8 mouse cellular contexts compared by ENCODE assay signal in genomic region chr7:29316976-29317375, GRCm38 (mm10). TPM values are rescaled to one million over a fixed set of nuclear protein-coding genes. Genes with fewer than 3 reads are reported as not detected.
DNase-seq lines count a peak whose midpoint lies in the region; ATAC-seq and TF ChIP-seq lines count a peak whose summit lies in the region.

No protein-coding gene starts in this region.

- TF ChIP-seq POLR2A in brain, embryonic 14.5 days (IDR thresholded peaks at IDR 0.05; ENCODE audit: borderline replicate concordance, extremely low read depth, insufficient read depth, insufficient read length, poor library complexity, severe bottlenecking): no peak

- H3K4me3 ChIP-seq in forebrain, embryonic 15.5 days: 0 out of 2 replicates have a peak overlapping the region, but pooled peaks have one; percentile 4
- H3K4me3 ChIP-seq in left cerebral cortex, adult 2 months: no peak overlapping the region
- H3K4me3 ChIP-seq in midbrain, embryonic 14.5 days (replicated peaks; ENCODE audit: low read depth, low read length): no peak overlapping the region

- peak overlapping the region; percentile 98 for H3K27ac ChIP-seq in forebrain, embryonic 15.5 days (replicated peaks)
- peak overlapping the region; percentile 95 for H3K27ac ChIP-seq in left cerebral cortex, adult 2 months
- H3K27ac ChIP-seq in midbrain, embryonic 14.5 days (replicated peaks; ENCODE audit: low read depth, low read length): peak overlapping the region; percentile 98

- no peaks in the 10 kb centered on the region for H3K9me3 ChIP-seq in forebrain, embryonic 15.5 days
- no peaks in the 10 kb centered on the region for H3K9me3 ChIP-seq in midbrain, embryonic 14.5 days (ENCODE audit: control insufficient read depth, low read length)

- H3K4me1 ChIP-seq in forebrain, embryonic 15.5 days: peaks cover 90% of the 10 kb centered on the region
- peaks cover 88% of the 10 kb centered on the region for H3K4me1 ChIP-seq in midbrain, embryonic 14.5 days (ENCODE audit: control insufficient read depth, insufficient read depth, low read length)

- DNase-seq in gastrocnemius, postnatal 25 days: peak; percentile 53
- no peak for DNase-seq in gastrocnemius, postnatal 10 days
- peak; percentile 92 for DNase-seq in brain, embryonic 14.5 days (ENCODE audit: low read depth)
- peak; percentile 71 to 81 for DNase-seq in left cerebral cortex, adult 2 months (ENCODE audit: extremely low spot score in 1 of 2, low spot score in 2 of 2)
- peak; percentile 82 for DNase-seq in midbrain, embryonic 14.5 days
- peak; percentile 48 to 56 for DNase-seq in thymus, postnatal 10 days (ENCODE audit: low spot score in 2 of 2)
- DNase-seq in adrenal gland, postnatal 4 days (ENCODE audit: low spot score in 2 of 2): no peak

- H3K9ac ChIP-seq in forebrain, embryonic 15.5 days (replicated peaks): peak overlapping the region; percentile 33
- peak overlapping the region; percentile 38; the same call in 1 of the 2 replicates for H3K9ac ChIP-seq in midbrain, embryonic 14.5 days (replicated peaks; ENCODE audit: low read length)

- peak; percentile 46 for ATAC-seq in forebrain, embryonic 15.5 days (replicated peaks)
- peak; percentile 43 for ATAC-seq in midbrain, embryonic 14.5 days (ENCODE audit: low FRiP score, low TSS enrichment)

- peaks cover 25% of the 10 kb centered on the region; the same call in 1 of the 2 replicates for H3K36me3 ChIP-seq in forebrain, embryonic 15.5 days
- peaks cover 36% of the 10 kb centered on the region for H3K36me3 ChIP-seq in midbrain, embryonic 14.5 days (ENCODE audit: control insufficient read depth, insufficient read depth, low read length)

- H3K27me3 ChIP-seq in forebrain, embryonic 15.5 days: no peaks in the 10 kb centered on the region
- H3K27me3 ChIP-seq in midbrain, embryonic 14.5 days (ENCODE audit: control insufficient read depth, insufficient read depth, low read length): no peaks in the 10 kb centered on the region

- H3K4me2 ChIP-seq in forebrain, embryonic 15.5 days (replicated peaks): peak overlapping the region; percentile 33
- peak overlapping the region; percentile 52 for H3K4me2 ChIP-seq in midbrain, embryonic 14.5 days (ENCODE audit: low read length)

- peak; percentile 14; the same call in 1 of the 2 replicates for TF ChIP-seq CTCF in brain, embryonic 14.5 days (IDR thresholded peaks at IDR 0.05; ENCODE audit: borderline replicate concordance, extremely low read depth, insufficient read depth, insufficient read length)
- TF ChIP-seq CTCF in left cerebral cortex, adult 2 months (IDR thresholded peaks at IDR 0.05): peak; percentile 33

- intact Hi-C loops in left cerebral cortex, adult 2 months (cut with DNase I): no loop called here

- whole genome bisulfite sequencing in forebrain, embryonic 15.5 days: 2% methylated on average over 10 of the region's 10 CpGs
- WGBS in midbrain, embryonic 14.5 days: 3% methylated on average over 10 of the region's 10 CpGs

RNA-seq across cellular contexts. Expression of gene Dpf1, which starts 13.2 kb away (rescaled TPM):
- total RNA-seq in gastrocnemius, postnatal 25 days (2021): 1 to 10 TPM; 1.9 to 2.0 TPM
- total RNA-seq in gastrocnemius, postnatal 10 days (2021): 1 to 10 TPM; 3.4 to 3.8 TPM
- 111 and 157 TPM in 2 replicates for polyA plus RNA-seq in brain, embryonic 14.5 days (2012; rRNA removed)
- 240 and 243 TPM in 2 replicates for polyA plus RNA-seq in forebrain, embryonic 15.5 days (2015; fragmentation: Nextera tagmentation; extraction: Ambion mirVana)
- total RNA-seq in left cerebral cortex, adult 2 months (2021): 100 to 1,000 TPM; 114 to 128 TPM
- 203 and 214 TPM in 2 replicates for polyA plus RNA-seq in midbrain, embryonic 14.5 days (2014; fragmentation: Nextera tagmentation; extraction: Ambion mirVana)
- total RNA-seq in adrenal gland, postnatal 4 days (2021): 1 to 10 TPM; 5.0 to 5.7 TPM

RNA-seq across cellular contexts. Expression of gene Ppp1r14a, which starts 27.9 kb away (rescaled TPM):
- 1 to 10 TPM; 5.2 to 6.5 TPM for total RNA-seq in gastrocnemius, postnatal 25 days (2021)
- total RNA-seq in gastrocnemius, postnatal 10 days (2021): 10 to 100 TPM; 11.8 to 13.3 TPM
- 5.0 and 8.7 TPM in 2 replicates for polyA plus RNA-seq in brain, embryonic 14.5 days (2012; rRNA removed)
- polyA plus RNA-seq in forebrain, embryonic 15.5 days (2015; fragmentation: Nextera tagmentation; extraction: Ambion mirVana): 6.5 and 8.7 TPM in 2 replicates
- 10 to 100 TPM; 15.1 to 18.2 TPM for total RNA-seq in left cerebral cortex, adult 2 months (2021)
- polyA plus RNA-seq in midbrain, embryonic 14.5 days (2014; fragmentation: Nextera tagmentation; extraction: Ambion mirVana): 0.94 and 3.9 TPM in 2 replicates
- total RNA-seq in adrenal gland, postnatal 4 days (2021): 10 to 100 TPM; 14.3 to 15.0 TPM

RNA-seq across cellular contexts. Expression of gene Spint2, which starts 35.3 kb away (rescaled TPM):
- total RNA-seq in gastrocnemius, postnatal 25 days (2021): 1 to 10 TPM; 3.4 to 5.2 TPM
- total RNA-seq in gastrocnemius, postnatal 10 days (2021): 1 to 10 TPM; 6.6 to 8.2 TPM
- 43.0 and 43.8 TPM in 2 replicates for polyA plus RNA-seq in brain, embryonic 14.5 days (2012; rRNA removed)
- 43.8 and 48.8 TPM in 2 replicates for polyA plus RNA-seq in forebrain, embryonic 15.5 days (2015; fragmentation: Nextera tagmentation; extraction: Ambion mirVana)
- 10 to 100 TPM; 26.4 to 27.8 TPM for total RNA-seq in left cerebral cortex, adult 2 months (2021)
- 52.3 and 66.3 TPM in 2 replicates for polyA plus RNA-seq in midbrain, embryonic 14.5 days (2014; fragmentation: Nextera tagmentation; extraction: Ambion mirVana)
- total RNA-seq in adrenal gland, postnatal 4 days (2021): 10 to 100 TPM; 46.1 to 85.1 TPM

Comparison
In these comparisons a context has a peak if more than half of its experiments do, and no peak if none do; other contexts are left out.
1. DNase-seq: peak in gastrocnemius, postnatal 25 days (single experiment), brain, embryonic 14.5 days (single experiment), left cerebral cortex, adult 2 months (2 of 2), midbrain, embryonic 14.5 days (single experiment) and thymus, postnatal 10 days (2 of 2); none in gastrocnemius, postnatal 10 days (single experiment) and adrenal gland, postnatal 4 days (0 of 2).
2. RNA of gene Dpf1, which starts 13.2 kb away (total RNA-seq): 114 to 128 TPM in left cerebral cortex, adult 2 months; 5.0 to 5.7 TPM in adrenal gland, postnatal 4 days, 3.4 to 3.8 TPM in gastrocnemius, postnatal 10 days and 1.9 to 2.0 TPM in gastrocnemius, postnatal 25 days; every median in the first group is over 10 times any median in the second.
3. Peak in every context shown above with its lines, with median percentiles within 50 percentile points of each other: H3K27ac ChIP-seq.